Mouse (Mus musculus) midbrain, postnatal 0 days (tissue): Measurements from ENCODE around the gene Ezh2. TPM values are rescaled to one million over a fixed set of nuclear protein-coding genes. Genes with fewer than 3 reads are reported as not detected.

ENCODE experiments used
- ATAC-seq: fragments of 200-750 bp; cut with Nextera tagmentation; 2 replicates; pipeline ENCODE4 v1.8.0; 2017; ENCODE audit warnings: moderate number of reproducible peaks, mild to moderate bottlenecking, moderate TSS enrichment, moderate library complexity; ENCODE audit not compliant: low FRiP score
- DNase-seq: peaks from one replicate; pipeline ENCODE4 v3.0.0-alpha.2; 2015; ENCODE audit warnings: low spot score
- H3K27ac ChIP-seq: fragments of 300-500 bp; sonication (generic); 2 replicates; pipeline ENCODE4 v1.5.1; 2014; ENCODE audit warnings: low read depth, mild to moderate bottlenecking, low read length, mixed read lengths
- H3K27me3 ChIP-seq: fragments of 300-500 bp; sonication (generic); 2 replicates; pipeline ENCODE4 v1.6.1; 2014; ENCODE audit warnings: low read length, control low read depth, mixed read lengths; ENCODE audit not compliant: insufficient read depth
- H3K36me3 ChIP-seq: fragments of 300-500 bp; sonication (generic); 2 replicates; pipeline ENCODE4 v1.6.1; 2014; ENCODE audit warnings: low read length, control low read depth, mixed read lengths; ENCODE audit not compliant: insufficient read depth
- H3K4me1 ChIP-seq: fragments of 300-500 bp; sonication (generic); 2 replicates; pipeline ENCODE4 v1.6.1; 2014; ENCODE audit warnings: mild to moderate bottlenecking, control low read depth, antibody characterized with exemption, low read length, mixed read lengths; ENCODE audit not compliant: insufficient read depth
- H3K4me2 ChIP-seq: fragments of 300-500 bp; sonication (generic); 2 replicates; pipeline ENCODE4 v1.6.1; 2014; ENCODE audit warnings: low read depth, mild to moderate bottlenecking, low read length, mixed read lengths; ENCODE audit not compliant: poor library complexity, severe bottlenecking
- H3K4me3 ChIP-seq: fragments of 300-500 bp; sonication (generic); 2 replicates; pipeline ENCODE4 v1.5.1; 2014; ENCODE audit warnings: low read depth, mild to moderate bottlenecking, low read length, moderate library complexity
- H3K9ac ChIP-seq: fragments of 300-500 bp; sonication (generic); replicated peaks from 2 replicates; pipeline ENCODE4 v1.6.1; 2014; ENCODE audit warnings: mild to moderate bottlenecking, low read length, moderate library complexity, mixed read lengths; ENCODE audit not compliant: poor library complexity, severe bottlenecking
- H3K9me3 ChIP-seq: fragments of 300-500 bp; sonication (generic); 2 replicates; pipeline ENCODE4 v1.6.1; 2016; ENCODE audit warnings: low read length, control low read depth
- CTCF ChIP-seq: IDR thresholded peaks from 2 replicates; pipeline ENCODE4 v1.5.1; 2016; ENCODE audit warnings: antibody characterized with exemption, mild to moderate bottlenecking
- WGBS: fragments of 180-500 bp; shearing (Covaris S2); extraction: QIAGEN DNeasy Blood & Tissue Kit; methylation state at CpG from one replicate; pipeline ENCODE4 v1.1.7; 2014; 5-methylcytosine and 5-hydroxymethylcytosine counted together
- polyA plus RNA-seq: library from polyadenylated mRNA; unstranded; fragments of >200 nt; fragmentation: Nextera tagmentation; extraction: Ambion mirVana; gene quantifications from 2 replicates; pipeline ENCODE4 v1.2.1, GENCODE M21; 2015
- total RNA-seq: library from RNA; depleted of rRNA; stranded (reverse); fragments of >200 nt; gene quantifications from 2 replicates; pipeline ENCODE4 v1.2.3, GENCODE M21; 2014; rRNA removed

Ezh2 gene
- total and polyA plus RNA-seq, 2 experiments from 2014 or later, result 16.6 to 25.8 TPM

DNA sequence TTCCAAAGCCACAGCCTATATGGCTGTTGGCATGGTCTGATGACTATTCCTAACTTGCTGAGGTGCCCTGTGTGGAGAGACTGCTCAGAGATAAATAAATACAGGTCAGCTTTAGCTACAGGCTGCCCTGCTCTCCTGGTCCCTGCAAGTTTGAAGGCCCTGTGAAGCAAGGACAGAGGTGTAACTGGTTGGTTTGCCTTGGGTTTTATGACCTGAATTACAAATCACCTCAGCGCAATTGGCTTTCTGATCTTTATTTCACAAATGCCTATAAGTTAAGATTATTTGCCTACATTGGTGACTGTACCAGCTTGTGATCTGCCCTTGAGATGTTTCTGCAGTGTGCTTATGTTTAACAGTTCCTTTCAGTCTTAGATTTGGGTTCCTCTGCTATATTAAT, 113.1 kb downstream of the Ezh2 start:
- Histone ChIP-seq H3K4me2 (no peak overlapping the region), H3K4me1 (no peaks in the 10 kb centered on the region), H3K9me3 (no peaks in the 10 kb centered on the region), H3K27me3 (no peaks in the 10 kb centered on the region), H3K9ac (no peak overlapping the region), H3K4me3 (no peak overlapping the region), H3K36me3 (peaks cover 4% of the 10 kb centered on the region), H3K27ac (no peak overlapping the region)
- no peak for TF ChIP-seq CTCF
- ATAC-seq (no peak), DNase-seq (no peak)
- WGBS, result 97% methylated on average over 1 of the region's 1 CpGs

Other genes starting within 250 kb of the Ezh2 start
- gene Cul1, start 141.9 kb downstream of the Ezh2 start, total RNA-seq, result 110 and 136 TPM in 2 replicates
- gene Cul1, start 141.9 kb downstream of the Ezh2 start, polyA plus RNA-seq, result 110 and 121 TPM in 2 replicates
- 92.7 and 94.7 TPM in 2 replicates for gene Pdia4, start 218.1 kb upstream of the Ezh2 start, total RNA-seq
- 72.6 and 81.6 TPM in 2 replicates for gene Pdia4, start 218.1 kb upstream of the Ezh2 start, polyA plus RNA-seq
- 16.8 and 18.1 TPM in 2 replicates for gene Zfp786, start 235.5 kb upstream of the Ezh2 start, total RNA-seq
- gene Zfp786, start 235.5 kb upstream of the Ezh2 start, polyA plus RNA-seq, result 6.5 and 7.7 TPM in 2 replicates
- gene Zfp398, start 240.3 kb upstream of the Ezh2 start, total RNA-seq, result 30.6 and 32.1 TPM in 2 replicates
- gene Zfp398, start 240.3 kb upstream of the Ezh2 start, polyA plus RNA-seq, result 11.9 and 14.3 TPM in 2 replicates